Mouse (Mus musculus) lung, adult 2 months (tissue): ENCODE data around the gene Bzw1.
A peak's percentile ranks its signal among the peaks of the same experiment; 100 is the strongest.

Experiments
- CTCF ChIP-seq: fragments of 200-500 bp; IDR thresholded peaks from 2 replicates; pipeline ENCODE4 v1.5.1; 2011; ENCODE audit warnings: mild to moderate bottlenecking, low read length, control low read depth; ENCODE audit not compliant: insufficient read depth
- POLR2A ChIP-seq: fragments of 200-500 bp; IDR thresholded peaks from 2 replicates; pipeline ENCODE4 v1.6.1; 2011; ENCODE audit warnings: low read depth, mild to moderate bottlenecking, control low read depth, low read length, borderline replicate concordance; ENCODE audit errors: extremely low read depth

- TF ChIP-seq CTCF (no peak), POLR2A (peak; percentile 79)
These were observed 52.5 kb downstream of the Bzw1 start, which contains the start of the genes Nif3l1 and Ppil3 for GRCm38 (mm10) chr1:58445143-58445722.
